Mouse (Mus musculus): ENCODE data around the gene Ehmt1.

The Ehmt1 gene

DNA sequence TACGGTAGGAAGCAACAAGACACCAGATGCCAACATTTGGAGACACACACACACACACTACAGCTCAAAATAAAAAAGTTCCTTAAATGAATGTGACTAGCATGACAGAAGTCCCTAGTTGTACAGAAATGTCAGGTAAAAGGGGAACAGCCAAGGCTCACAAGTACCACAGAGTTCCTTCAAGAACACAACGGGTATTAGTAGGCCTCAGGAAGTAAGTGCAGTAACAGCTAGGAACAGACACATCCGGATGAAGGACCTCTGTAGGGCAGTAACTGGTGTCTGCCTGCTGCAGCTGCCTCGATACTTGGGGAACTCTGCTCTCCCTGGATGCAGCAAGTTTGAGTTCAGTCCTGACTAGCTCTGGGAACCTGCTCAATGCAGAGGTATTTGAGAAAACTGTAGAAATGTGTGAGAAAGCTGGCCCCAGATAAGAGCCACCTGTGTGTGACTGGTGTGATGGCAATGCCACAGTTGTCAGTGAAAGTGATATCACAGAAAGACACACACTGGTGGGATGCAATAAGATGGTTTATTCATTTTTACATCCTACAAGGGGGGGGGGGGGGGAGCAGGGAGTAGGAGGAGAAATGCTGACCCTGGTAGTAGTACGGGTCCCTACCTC lies 122.5 kb downstream of the Ehmt1 start:
- DNase-seq, result no peak

DNA sequence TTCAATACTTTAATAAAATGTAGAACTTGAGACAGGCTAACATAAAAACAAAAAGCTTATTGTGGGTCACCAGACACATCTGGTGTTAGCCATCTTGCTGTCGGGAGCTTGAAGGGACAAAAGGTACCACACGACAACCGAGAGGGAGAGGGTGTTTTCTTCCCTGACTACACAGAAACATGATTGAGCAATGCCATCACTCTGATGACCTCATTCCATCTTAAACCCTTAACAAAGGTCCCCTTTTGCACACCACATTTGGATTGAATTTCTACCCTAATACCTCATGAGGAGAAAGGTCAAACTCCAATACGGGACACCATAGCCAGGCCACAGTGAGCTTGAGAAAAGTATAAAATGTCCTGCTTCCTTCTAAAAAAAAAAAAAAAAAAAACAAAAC lies 132.2 kb downstream of the Ehmt1 start:
- no peak for DNase-seq

- no peak for DNase-seq
These were observed 138.2 kb downstream of the Ehmt1 start for GRCm38 (mm10) chr2:24781253-24781652.

DNA sequence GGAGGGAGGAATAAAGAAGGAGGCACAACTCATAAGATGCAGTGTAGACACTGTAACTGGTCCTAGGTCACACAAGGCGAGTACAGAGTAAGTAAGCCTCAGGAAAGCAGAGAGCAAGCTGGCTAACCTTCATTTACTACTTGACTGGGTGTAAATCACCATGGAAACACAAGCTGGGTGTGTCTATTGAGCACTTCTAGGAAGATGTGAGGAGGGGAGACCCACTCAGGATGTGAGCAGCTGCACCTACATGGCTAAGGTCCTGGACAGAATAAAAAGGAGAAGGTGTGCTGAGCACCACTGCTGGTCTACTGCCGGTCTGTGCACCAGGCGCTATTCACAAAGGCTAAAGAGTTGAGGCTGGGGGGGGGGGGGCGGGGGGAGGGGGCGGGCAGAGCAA lies 142.6 kb downstream of the Ehmt1 start:
- no peak for DNase-seq

DNA sequence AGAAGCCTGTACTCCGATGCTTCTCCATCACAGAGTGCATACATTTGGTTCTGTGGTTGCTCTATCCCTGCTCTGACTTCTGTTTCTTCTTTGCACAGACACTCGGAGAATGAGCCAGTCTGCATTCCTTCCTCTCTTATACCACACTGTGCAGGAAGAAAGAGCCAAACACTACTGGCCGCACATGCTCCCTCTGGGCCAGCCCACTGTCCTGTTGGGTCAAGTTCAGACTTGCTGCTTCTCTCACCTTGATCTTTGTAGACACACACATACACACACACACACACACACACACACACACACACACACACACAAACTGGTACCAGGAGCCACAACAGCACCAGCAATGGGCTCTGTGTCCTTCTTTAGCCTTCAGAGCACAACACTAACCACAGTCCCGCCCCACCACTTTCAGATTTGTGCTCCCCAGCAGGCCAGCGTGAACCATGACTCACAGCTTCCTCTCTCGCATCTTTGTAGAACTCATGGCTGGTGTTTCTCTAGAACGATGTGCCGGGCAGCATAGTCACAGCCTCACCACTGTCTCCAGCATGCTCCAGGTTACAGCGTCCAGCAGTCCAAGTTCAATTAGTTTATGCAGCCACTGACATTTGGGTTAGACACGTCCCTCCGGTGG lies 143.3 kb downstream of the Ehmt1 start:
- no peak for DNase-seq

GRCm38 (mm10) chr2:24774832-24775231 lies 144.6 kb downstream of the Ehmt1 start:
- no peak for DNase-seq

GRCm38 (mm10) chr2:24770861-24771260 lies 148.6 kb downstream of the Ehmt1 start:
- no peak for DNase-seq

- DNase-seq, result no peak
These were observed 156.3 kb downstream of the Ehmt1 start, which contains the start of gene Cacna1b for GRCm38 (mm10) chr2:24763115-24763557. TSS of gene Cacna1b (minus strand) at chr2:24763152.

- no peak for DNase-seq
These were observed 156.9 kb downstream of the Ehmt1 start for GRCm38 (mm10) chr2:24762446-24762960.

- peak; percentile 23 for DNase-seq
These were observed 157.4 kb downstream of the Ehmt1 start for GRCm38 (mm10) chr2:24761923-24762445.

DNA sequence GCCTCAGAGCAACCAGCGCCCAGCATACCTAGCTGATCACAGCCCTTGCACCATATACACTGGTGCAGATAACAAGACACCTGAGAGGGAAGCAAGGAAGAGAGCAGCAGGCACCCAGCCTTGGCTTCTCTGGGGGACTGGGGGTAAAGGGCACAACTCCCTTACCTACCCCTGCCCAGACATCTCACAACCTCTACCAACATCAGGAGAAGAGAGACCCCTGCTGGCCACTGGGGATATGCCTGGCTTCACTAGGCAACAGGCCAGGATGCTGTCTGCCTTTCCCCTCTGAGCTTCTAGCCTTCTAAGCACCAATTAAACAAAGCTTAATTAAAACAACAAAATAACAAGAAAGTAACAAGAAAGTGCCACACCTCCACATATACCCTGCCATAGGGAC lies 164.1 kb downstream of the Ehmt1 start:
- DNase-seq, result peak; percentile 46

- DNase-seq, result no peak
These were observed 166.8 kb downstream of the Ehmt1 start for GRCm38 (mm10) chr2:24752599-24752998.

DNA sequence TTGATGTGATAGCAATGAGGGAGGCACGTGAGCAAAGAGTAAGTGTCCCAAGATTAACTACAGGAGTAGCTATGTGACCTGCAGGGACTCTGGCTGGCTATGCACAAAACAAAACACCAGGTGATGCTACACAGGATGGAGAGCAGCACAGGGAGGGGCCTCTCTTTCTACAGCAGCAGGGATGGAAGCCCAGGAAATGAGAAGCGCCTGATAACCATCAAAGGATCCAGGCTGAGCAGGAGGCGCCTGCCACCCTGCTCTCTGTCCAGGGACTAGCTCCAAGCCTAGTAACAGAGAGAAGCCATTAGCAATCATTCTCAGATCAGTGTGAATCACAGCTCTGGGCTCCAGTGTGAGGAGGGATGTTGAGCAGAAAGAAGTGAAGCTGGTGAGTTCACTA lies 169.4 kb downstream of the Ehmt1 start:
- DNase-seq, result no peak

DNA sequence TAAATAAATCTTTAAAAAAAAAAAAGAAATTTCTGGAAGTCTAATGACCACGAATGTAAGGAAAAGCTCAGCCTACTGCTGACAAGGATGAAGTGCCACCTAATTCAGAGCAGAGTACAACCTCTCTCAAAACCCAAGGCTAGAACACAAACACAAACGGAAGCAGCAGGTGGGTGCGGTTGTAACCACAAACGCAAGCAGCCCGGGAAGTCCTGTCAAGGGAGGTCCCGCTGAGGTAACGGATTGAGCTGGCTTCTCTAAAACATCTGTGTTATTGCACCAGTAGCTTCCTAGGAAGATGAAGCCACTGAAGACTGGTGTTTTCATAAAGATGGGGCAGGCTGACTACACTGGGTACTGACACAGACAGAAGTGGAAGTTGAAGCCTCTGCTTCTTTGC lies 171.5 kb downstream of the Ehmt1 start:
- DNase-seq, result no peak

Data from kidney, adult 18-20 months (tissue).